Mouse (Mus musculus): ENCODE measurements at regions not wholly inside any gene's neighbourhood (a gene's known extent, or its start where the extent isn't known, plus 50 kb on each side); places are given as distances from the start of the nearest gene placed in this dataset.

DNA sequence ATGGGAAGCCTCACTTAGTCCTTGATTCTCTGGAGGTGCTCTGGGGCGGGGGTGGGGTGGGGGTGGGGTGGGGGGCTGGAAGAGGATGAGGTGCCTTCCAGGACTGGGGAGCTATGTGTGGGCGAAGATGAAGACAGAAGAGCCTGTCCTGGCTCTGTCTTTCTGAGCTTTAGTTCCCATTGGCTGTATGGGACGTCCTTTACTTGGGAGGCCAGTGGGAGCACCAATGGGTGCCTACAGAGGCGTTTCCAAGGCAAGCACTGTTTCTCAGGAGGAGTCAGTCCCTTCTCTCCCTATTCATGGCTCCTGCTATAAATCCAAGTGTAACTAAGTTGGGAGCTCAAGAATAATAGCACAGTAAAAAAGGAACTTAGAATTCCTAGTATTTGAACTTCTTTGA is 108.9 kb upstream of the Npvf start:
- no peak for TF ChIP-seq POLR2A (IDR thresholded peaks at IDR 0.05; ENCODE audit: low read depth, low read length)
- no peak for TF ChIP-seq CTCF (IDR thresholded peaks at IDR 0.05; ENCODE audit: extremely low read depth, insufficient read length, insufficient replicate concordance, low read depth, low read length)

All from small intestine, adult 2 months (tissue).